Mouse (Mus musculus) myocyte (in vitro differentiated cells): ENCODE results near the gene Lbhd1.
"Not testable (repeated sequence)": the region's sequence is repeated elsewhere in the genome, so short reads cannot be mapped to it uniquely, and the experiment has no call there.

ENCODE experiments used
- CEBPB ChIP-seq: IDR thresholded peaks from 2 replicates; pipeline ENCODE4 v1.6.1; 2011; ENCODE audit warnings: mild to moderate bottlenecking, moderate library complexity; ENCODE audit not compliant: poor library complexity, insufficient read depth, severe bottlenecking
- E2F4 ChIP-seq: IDR thresholded peaks from one replicate; pipeline ENCODE4 v1.6.1; 2011; ENCODE audit warnings: mild to moderate bottlenecking, control low read depth, moderate library complexity; ENCODE audit not compliant: insufficient read depth
- MYOG ChIP-seq, 3 experiments: IDR thresholded peaks; one replicate each; pipeline ENCODE4 v1.6.1; 2011; ENCODE audit warnings: control low read depth in 2 of 3, low read depth in 2 of 3, mild to moderate bottlenecking in 2 of 3; ENCODE audit not compliant: insufficient read length in 2 of 3, control insufficient read depth in 1 of 3, insufficient read depth in 1 of 3
- POLR2A ChIP-seq: IDR thresholded peaks from one replicate; pipeline ENCODE4 v1.6.1; 2011; ENCODE audit warnings: low read depth, mild to moderate bottlenecking, control low read depth, moderate library complexity; ENCODE audit not compliant: insufficient read length
- POLR2AphosphoS2 ChIP-seq: IDR thresholded peaks from one replicate; pipeline ENCODE4 v1.6.1; 2011; ENCODE audit warnings: low read depth, control low read depth; ENCODE audit not compliant: insufficient read length
- SRF ChIP-seq: IDR thresholded peaks from one replicate; pipeline ENCODE4 v1.6.1; 2011; ENCODE audit warnings: low read depth; ENCODE audit not compliant: control insufficient read depth, insufficient read length
- USF1 ChIP-seq: IDR thresholded peaks from one replicate; pipeline ENCODE4 v1.6.1; 2011; ENCODE audit warnings: low read depth, mild to moderate bottlenecking, control low read depth, moderate library complexity

GRCm38 (mm10) chr19:8836327-8836726 is 47.2 kb upstream of the Lbhd1 start:
- TF ChIP-seq USF1; POLR2A; E2F4; POLR2AphosphoS2; SRF; MYOG (IDR thresholded peaks at IDR 0.05; ENCODE audit: control insufficient read depth in 1 of 3, insufficient read depth in 1 of 3, insufficient read length in 2 of 3, low read depth in 2 of 3); CEBPB: not testable (repeated sequence)
